Mouse (Mus musculus) testis, adult 2 months (tissue): ENCODE results near the gene Hsf5. TPM values are rescaled to one million over a fixed set of nuclear protein-coding genes. Genes with fewer than 3 reads are reported as not detected.

ENCODE experiments used
- H3K27ac ChIP-seq: fragments of 200-500 bp; 2 replicates; pipeline ENCODE4 v1.5.1; 2012; ENCODE audit warnings: low read depth, low read length; ENCODE audit not compliant: control insufficient read depth, insufficient read depth
- H3K27me3 ChIP-seq: fragments of 200-500 bp; 2 replicates; pipeline ENCODE4 v1.6.1; 2012; ENCODE audit warnings: mild to moderate bottlenecking, low read length, moderate library complexity; ENCODE audit not compliant: control insufficient read depth, insufficient read depth
- H3K36me3 ChIP-seq: fragments of 200-500 bp; 2 replicates; pipeline ENCODE4 v1.6.1; 2012; ENCODE audit warnings: mild to moderate bottlenecking, low read length; ENCODE audit not compliant: control insufficient read depth, insufficient read depth
- H3K4me1 ChIP-seq: fragments of 200-500 bp; 2 replicates; pipeline ENCODE4 v1.6.1; 2012; ENCODE audit warnings: low read length; ENCODE audit not compliant: control insufficient read depth, insufficient read depth
- H3K4me3 ChIP-seq: fragments of 200-500 bp; 2 replicates; pipeline ENCODE4 v1.5.1; 2012; ENCODE audit warnings: low read depth, mild to moderate bottlenecking, low read length, moderate library complexity, mixed read lengths; ENCODE audit not compliant: control insufficient read depth
- CTCF ChIP-seq: fragments of 200-500 bp; IDR thresholded peaks from 2 replicates; pipeline ENCODE4 v1.5.1; 2012; ENCODE audit warnings: low read depth, mild to moderate bottlenecking, inconsistent platforms, low read length, moderate library complexity; ENCODE audit not compliant: control insufficient read depth, insufficient read depth, insufficient replicate concordance
- POLR2A ChIP-seq: fragments of 200-500 bp; IDR thresholded peaks from 2 replicates; pipeline ENCODE4 v1.6.1; 2012; ENCODE audit warnings: low read depth, mild to moderate bottlenecking, inconsistent platforms, low read length, moderate library complexity; ENCODE audit not compliant: control insufficient read depth
- polyA plus RNA-seq: library from polyadenylated mRNA; depleted of rRNA; stranded (reverse); fragments of >200 nt; gene quantifications from 2 replicates; pipeline ENCODE4 v1.2.3, GENCODE M21; 2012; rRNA removed

Gene Hsf5
- polyA plus RNA-seq: 89.4 and 90.3 TPM in 2 replicates

DNA sequence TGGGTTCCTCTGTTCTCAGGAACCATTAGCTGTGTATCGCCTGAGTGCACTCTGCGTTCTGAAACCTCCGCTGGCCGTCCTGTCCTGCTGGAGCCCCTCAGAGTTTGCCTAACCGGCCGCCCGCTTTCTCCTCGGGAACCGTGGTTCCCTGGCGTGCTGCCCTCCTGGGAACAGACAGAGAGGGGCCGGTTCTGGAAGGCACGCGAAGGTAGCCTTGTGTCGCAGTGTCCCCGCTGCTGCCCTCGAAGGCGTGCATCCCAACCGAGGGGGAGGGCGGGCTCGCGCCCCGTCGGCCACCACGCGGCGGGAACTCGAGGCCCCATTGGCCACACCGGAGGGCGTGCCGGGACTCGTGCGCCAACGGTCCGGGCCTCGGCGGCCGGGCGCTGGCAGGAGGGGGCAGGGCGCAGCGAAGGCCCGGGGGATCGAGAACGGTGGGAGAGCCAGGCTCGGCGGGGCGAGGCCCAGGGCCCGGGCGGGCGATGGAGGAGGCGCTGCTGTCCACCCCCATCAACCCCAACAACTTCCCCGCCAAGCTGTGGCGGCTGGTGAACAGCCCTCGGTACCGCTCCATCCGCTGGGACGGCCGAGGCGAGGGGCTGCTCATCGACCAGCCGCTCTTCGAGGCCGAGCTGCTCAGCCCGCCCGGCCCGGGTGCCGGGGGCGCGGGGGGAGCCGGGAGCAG lies at the start of gene Hsf5:
Hsf5 (plus strand) TSS at position 375 of the 685 bp plus-strand sequence.
- TF ChIP-seq POLR2A (peak; percentile 81), CTCF (no peak)
- Histone ChIP-seq H3K27ac (peak within 1 kb of the TSS; percentile 98), H3K27me3 (no peaks in the 10 kb centered on the region), H3K4me3 (peak within 1 kb of the TSS; percentile 87), H3K36me3 (peaks cover 8% of the 10 kb centered on the region), H3K4me1 (peaks cover 6% of the 10 kb centered on the region)

GRCm38 (mm10) chr11:87568255-87568953 lies 48.6 kb upstream of the Hsf5 start, which contains the start of gene Sept4:
Sept4 (plus strand) TSS chr11:87568903.
- H3K4me1 ChIP-seq: peaks cover 4% of the 10 kb centered on the region; the same call in 1 of the 2 replicates
- no peak within 1 kb of the TSS for H3K27ac ChIP-seq
- peak within 1 kb of the TSS; percentile 62 for H3K4me3 ChIP-seq
- H3K27me3 ChIP-seq: no peaks in the 10 kb centered on the region
- TF ChIP-seq CTCF: no peak
- no peaks in the 10 kb centered on the region for H3K36me3 ChIP-seq

DNA sequence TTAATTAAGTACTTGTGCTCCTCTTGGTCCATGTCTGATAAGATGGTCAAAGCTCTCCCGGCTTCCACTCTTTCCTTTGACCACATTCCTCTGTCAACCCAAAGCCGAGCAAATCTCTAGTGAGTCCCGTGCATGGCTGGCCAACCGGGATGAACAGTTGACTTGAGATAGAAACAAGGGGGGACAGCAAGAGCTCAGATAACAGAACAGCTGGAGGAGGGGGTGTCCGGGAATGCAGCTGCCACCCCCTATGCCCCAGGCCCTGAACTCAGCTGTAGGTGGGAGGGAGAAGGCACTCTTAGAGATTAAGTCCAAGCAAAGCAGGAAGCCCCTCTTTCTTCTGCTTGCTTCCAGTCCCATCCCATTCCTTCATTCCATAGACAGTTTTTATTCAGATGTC lies 46.2 kb upstream of the Hsf5 start:
- TF ChIP-seq CTCF: no peak
- no peak for TF ChIP-seq POLR2A
- H3K4me3 ChIP-seq: no peak overlapping the region
- no peak overlapping the region for H3K27ac ChIP-seq
- H3K36me3 ChIP-seq: no peaks in the 10 kb centered on the region
- peaks cover 4% of the 10 kb centered on the region; the same call in 1 of the 2 replicates for H3K4me1 ChIP-seq
- no peaks in the 10 kb centered on the region for H3K27me3 ChIP-seq

DNA sequence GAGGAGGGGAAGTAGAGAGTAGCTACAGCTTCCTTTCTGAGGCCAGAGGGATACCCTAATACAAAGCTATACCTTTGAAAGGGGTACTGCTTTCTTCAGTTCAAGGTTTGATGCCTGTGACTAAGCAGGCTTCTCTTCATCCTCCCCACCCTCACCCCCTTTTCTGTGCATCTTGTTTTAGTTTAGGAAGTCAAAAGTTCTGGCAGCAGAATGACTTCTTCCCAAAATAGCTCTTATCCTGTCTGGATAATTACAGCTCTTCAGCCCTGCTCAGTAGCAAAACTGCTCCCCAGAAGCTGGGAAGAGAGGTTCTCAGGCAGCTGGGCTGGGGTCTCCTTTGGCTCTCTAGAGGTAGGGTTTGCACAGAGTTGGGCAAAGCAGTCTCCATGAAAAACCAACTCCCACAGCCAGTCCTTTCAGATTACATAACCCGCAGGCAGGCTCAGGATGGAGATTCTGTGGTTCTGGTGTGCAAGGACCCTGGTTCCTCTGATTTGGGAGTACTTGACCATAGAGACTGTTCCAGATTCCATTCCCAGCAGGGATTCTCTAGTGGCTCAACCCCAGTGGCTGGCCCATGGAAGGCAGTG lies 45.5 kb upstream of the Hsf5 start:
- H3K36me3 ChIP-seq: no peaks in the 10 kb centered on the region
- no peak overlapping the region for H3K27ac ChIP-seq
- H3K4me1 ChIP-seq: peaks cover 4% of the 10 kb centered on the region; the same call in 1 of the 2 replicates
- TF ChIP-seq POLR2A (no peak), CTCF (no peak)
- no peaks in the 10 kb centered on the region for H3K27me3 ChIP-seq
- no peak overlapping the region for H3K4me3 ChIP-seq

DNA sequence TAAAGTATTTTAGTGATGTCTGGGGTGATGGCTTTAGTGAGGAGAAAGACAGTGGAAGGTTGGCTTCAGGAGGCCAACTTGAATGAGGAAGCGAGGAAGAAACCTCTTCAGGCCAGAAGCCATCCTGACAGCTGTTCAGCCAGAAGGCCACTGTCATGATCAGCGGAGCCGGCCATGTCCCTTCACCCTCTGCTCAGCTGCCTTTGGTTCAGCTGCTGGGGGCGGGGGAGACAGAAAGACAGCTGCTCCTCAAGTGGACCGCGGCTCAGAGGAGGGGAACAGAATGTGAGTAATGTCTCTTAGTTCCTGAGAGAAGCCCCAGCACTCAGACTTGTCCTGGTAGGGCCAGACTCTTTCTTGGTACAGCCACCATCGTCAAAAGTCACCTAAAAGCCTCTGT lies 43.2 kb upstream of the Hsf5 start:
- Histone ChIP-seq H3K4me3 (no peak overlapping the region), H3K36me3 (no peaks in the 10 kb centered on the region), H3K27ac (no peak overlapping the region), H3K4me1 (peaks cover 6% of the 10 kb centered on the region), H3K27me3 (no peaks in the 10 kb centered on the region)
- no peak for TF ChIP-seq POLR2A
- no peak for TF ChIP-seq CTCF

- peaks cover 4% of the 10 kb centered on the region for H3K4me1 ChIP-seq
These were observed 42.3 kb upstream of the Hsf5 start for GRCm38 (mm10) chr11:87574520-87575180.

GRCm38 (mm10) chr11:87577601-87578248 lies 39.2 kb upstream of the Hsf5 start:
- Histone ChIP-seq H3K4me1 (peaks cover 2% of the 10 kb centered on the region), H3K36me3 (no peaks in the 10 kb centered on the region), H3K27ac (no peak overlapping the region), H3K27me3 (no peaks in the 10 kb centered on the region), H3K4me3 (no peak overlapping the region)
- TF ChIP-seq POLR2A: no peak
- no peak for TF ChIP-seq CTCF

More at GRCm38 (mm10) chr11:87574520-87575180, 42.3 kb upstream of the Hsf5 start:
- no peak overlapping the region for H3K27ac ChIP-seq
- H3K4me3 ChIP-seq: no peak overlapping the region
- H3K27me3 ChIP-seq: no peaks in the 10 kb centered on the region
- H3K36me3 ChIP-seq: no peaks in the 10 kb centered on the region
- no peak for TF ChIP-seq POLR2A
- no peak for TF ChIP-seq CTCF
